9 mouse cellular contexts compared by ENCODE assay signal in genomic region chr11:60293683-60294629, GRCm38 (mm10). TPM values are rescaled to one million over a fixed set of nuclear protein-coding genes. Genes with fewer than 3 reads are reported as not detected.
DNase-seq lines count a peak whose midpoint lies in the region; ATAC-seq and TF ChIP-seq lines count a peak whose summit lies in the region.
"Had no signal": no experiment of that assay in that cellular context is flagged by ENCODE, and none has a peak within 500 bp of the region (broad histone marks: within the 10 kb centered on the region; RNA-seq: fewer than 3 reads in every experiment).

No protein-coding gene starts in this region.

- H3K27me3 ChIP-seq in embryonic facial prominence, embryonic 11.5 days (ENCODE audit: control insufficient read depth, insufficient read depth, low read length), result no peaks in the 10 kb centered on the region
- H3K27me3 ChIP-seq in neural tube, embryonic 13.5 days, result no peaks in the 10 kb centered on the region
- H3K27me3 ChIP-seq: Patski had no signal

- peak; percentile 66 for DNase-seq in layer of hippocampus, adult 11-12 months (ENCODE audit: low spot score)
- no peak for DNase-seq in layer of hippocampus, adult 9-10 months (ENCODE audit: low spot score)
- peak; percentile 62 for DNase-seq in embryonic facial prominence, embryonic 11.5 days (ENCODE audit: low spot score)
- DNase-seq in layer of hippocampus, adult 2 months (ENCODE audit: low spot score in 2 of 2), result peak in 1 of 2 experiments; percentile 76
- no peak for DNase-seq in thymus, postnatal 4 days
- DNase-seq in lung, postnatal 36 days, result no peak

- 40% methylated on average over 6 of the region's 6 CpGs for WGBS in embryonic facial prominence, embryonic 11.5 days
- WGBS in neural tube, embryonic 13.5 days, result 58% methylated on average over 6 of the region's 6 CpGs

- H3K4me1 ChIP-seq in embryonic facial prominence, embryonic 11.5 days (ENCODE audit: control insufficient read depth, insufficient read depth, low read length), result peaks cover 4% of the 10 kb centered on the region; the same call in 1 of the 2 replicates
- H3K4me1 ChIP-seq in neural tube, embryonic 13.5 days (replicated peaks), result peaks cover 66% of the 10 kb centered on the region

- no peak for TF ChIP-seq CTCF in layer of hippocampus, adult 2 months (conservative IDR thresholded peaks at IDR 0.05)

- no peak overlapping the region for H3K4me3 ChIP-seq in embryonic facial prominence, embryonic 11.5 days (ENCODE audit: low read depth, low read length)
- no peak overlapping the region; the same call in 1 of the 2 replicates for H3K4me3 ChIP-seq in layer of hippocampus, adult 2 months
- H3K4me3 ChIP-seq in neural tube, embryonic 13.5 days, result no peak overlapping the region

- H3K9ac ChIP-seq in embryonic facial prominence, embryonic 11.5 days (replicated peaks; ENCODE audit: low read length), result peak overlapping the region; percentile 25; the same call in 1 of the 2 replicates
- peak overlapping the region; percentile 43 for H3K9ac ChIP-seq in neural tube, embryonic 13.5 days

- no peak overlapping the region for H3K4me2 ChIP-seq in embryonic facial prominence, embryonic 11.5 days (ENCODE audit: low read depth, low read length)
- no peak overlapping the region for H3K4me2 ChIP-seq in neural tube, embryonic 13.5 days

- peak; percentile 30; the same call in 1 of the 2 replicates for ATAC-seq in embryonic facial prominence, embryonic 11.5 days (replicated peaks; ENCODE audit: insufficient number of reproducible peaks, low FRiP score, low TSS enrichment, low read depth)
- ATAC-seq in neural tube, embryonic 13.5 days (ENCODE audit: low read depth), result peak; percentile 72; the same call in 1 of the 2 replicates
- ATAC-seq in inflammation-experienced regulatory T-cells, adult 6 months, result no peak
- ATAC-seq: Patski had no signal

- H3K9me3 ChIP-seq in embryonic facial prominence, embryonic 11.5 days (replicated peaks; ENCODE audit: control insufficient read depth, low read length), result no peaks in the 10 kb centered on the region
- H3K9me3 ChIP-seq in neural tube, embryonic 13.5 days, result no peaks in the 10 kb centered on the region

- no peaks in the 10 kb centered on the region for H3K36me3 ChIP-seq in embryonic facial prominence, embryonic 11.5 days (replicated peaks; ENCODE audit: control insufficient read depth, insufficient read depth, low read depth, low read length)
- H3K36me3 ChIP-seq in neural tube, embryonic 13.5 days, result no peaks in the 10 kb centered on the region

- H3K27ac ChIP-seq in embryonic facial prominence, embryonic 11.5 days (replicated peaks; ENCODE audit: low read depth, low read length), result peak overlapping the region; percentile 30
- H3K27ac ChIP-seq in layer of hippocampus, adult 2 months, result peak overlapping the region; percentile 98
- H3K27ac ChIP-seq in neural tube, embryonic 13.5 days (replicated peaks), result peak overlapping the region; percentile 87

RNA-seq across cellular contexts. Expression of gene Tom1l2, which starts 58.7 kb away (rescaled TPM):
- polyA plus RNA-seq in embryonic facial prominence, embryonic 11.5 days (2014; fragmentation: Nextera tagmentation; extraction: Ambion mirVana), result 9.0 and 11.5 TPM in 2 replicates
- total RNA-seq in layer of hippocampus, adult 2 months (2021), result 100 to 1,000 TPM; 180 to 189 TPM
- polyA plus RNA-seq in neural tube, embryonic 13.5 days (2015; fragmentation: Nextera tagmentation; extraction: Ambion mirVana), result 52.8 and 61.4 TPM in 2 replicates
- polyA plus RNA-seq in inflammation-experienced regulatory T-cells, adult 6 months (2017; shearing (Covaris generic)), result 10 to 100 TPM in 2 of 3 experiments, 1 to 10 TPM in 1; 8.9 to 34.5 (median 24.4) TPM

RNA-seq across cellular contexts. Expression of gene Drc3, which starts 59.2 kb away (rescaled TPM):
- polyA plus RNA-seq in embryonic facial prominence, embryonic 11.5 days (2014; fragmentation: Nextera tagmentation; extraction: Ambion mirVana), result 1.3 and 2.2 TPM in 2 replicates
- 1 to 10 TPM; 6.4 to 8.0 TPM for total RNA-seq in layer of hippocampus, adult 2 months (2021)
- 3.8 TPM in 2 replicates for polyA plus RNA-seq in neural tube, embryonic 13.5 days (2015; fragmentation: Nextera tagmentation; extraction: Ambion mirVana)
- under 1 TPM; 0.25 to 0.87 (median 0.42) TPM for polyA plus RNA-seq in inflammation-experienced regulatory T-cells, adult 6 months (2017; shearing (Covaris generic))

Comparison
In these comparisons a context has a peak if more than half of its experiments do, and no peak if none do; other contexts are left out.
1. DNase-seq: peak in layer of hippocampus, adult 11-12 months (single experiment) and embryonic facial prominence, embryonic 11.5 days (single experiment); none in layer of hippocampus, adult 9-10 months (single experiment), thymus, postnatal 4 days (single experiment) and lung, postnatal 36 days (single experiment).
2. H3K27ac ChIP-seq: peak in every context shown above with its lines; median percentile 98 in layer of hippocampus, adult 2 months; 87 in neural tube, embryonic 13.5 days; 30 in embryonic facial prominence, embryonic 11.5 days.